Mouse (Mus musculus) liver, embryonic 13.5 days (tissue): ENCODE data around the gene Gzmb. TPM values are rescaled to one million over a fixed set of nuclear protein-coding genes. Genes with fewer than 3 reads are reported as not detected.
"Not testable (repeated sequence)": the region's sequence is repeated elsewhere in the genome, so short reads cannot be mapped to it uniquely, and the experiment has no call there.

Source experiments
- ATAC-seq: fragments of 200-750 bp; cut with Nextera tagmentation; 2 replicates; pipeline ENCODE4 v1.8.0; 2017; ENCODE audit warnings: low read depth, mild to moderate bottlenecking, moderate number of reproducible peaks, moderate library complexity
- DNase-seq: peaks from one replicate; pipeline ENCODE4 v3.0.0; 2022
- H3K27ac ChIP-seq: fragments of 300-500 bp; sonication (generic); 2 replicates; pipeline ENCODE4 v1.5.1; 2015; ENCODE audit warnings: moderate library complexity, mild to moderate bottlenecking, inconsistent platforms
- H3K27me3 ChIP-seq: fragments of 300-500 bp; sonication (generic); 2 replicates; pipeline ENCODE4 v1.6.1; 2015; ENCODE audit warnings: mild to moderate bottlenecking, inconsistent platforms
- H3K36me3 ChIP-seq: fragments of 300-500 bp; sonication (generic); 2 replicates; pipeline ENCODE4 v1.6.1; 2015; ENCODE audit warnings: mild to moderate bottlenecking, inconsistent platforms
- H3K4me1 ChIP-seq: fragments of 300-500 bp; sonication (generic); replicated peaks from 2 replicates; pipeline ENCODE4 v1.6.1; 2015; ENCODE audit warnings: inconsistent platforms
- H3K4me2 ChIP-seq: fragments of 300-500 bp; sonication (generic); 2 replicates; pipeline ENCODE4 v1.6.1; 2015; ENCODE audit warnings: inconsistent platforms, mild to moderate bottlenecking, moderate library complexity
- H3K4me3 ChIP-seq: fragments of 300-500 bp; sonication (generic); replicated peaks from 2 replicates; pipeline ENCODE4 v1.5.1; 2015; ENCODE audit warnings: mild to moderate bottlenecking, inconsistent platforms
- H3K9ac ChIP-seq: fragments of 300-500 bp; sonication (generic); 2 replicates; pipeline ENCODE4 v1.6.1; 2015; ENCODE audit warnings: mild to moderate bottlenecking, inconsistent platforms
- H3K9me3 ChIP-seq: fragments of 300-500 bp; sonication (generic); replicated peaks from 2 replicates; pipeline ENCODE4 v1.6.1; 2016; ENCODE audit warnings: inconsistent platforms
- WGBS: fragments of 180-500 bp; shearing (Covaris S2); methylation state at CpG from one replicate; pipeline ENCODE4 v1.1.7; 2015; ENCODE audit not compliant: insufficient replicate concordance; 5-methylcytosine and 5-hydroxymethylcytosine counted together
- polyA plus RNA-seq: library from polyadenylated mRNA; unstranded; fragments of >200 nt; fragmentation: Nextera tagmentation; extraction: Ambion mirVana; gene quantifications from 2 replicates; pipeline ENCODE4 v1.2.1, GENCODE M21; 2015

The Gzmb gene
- polyA plus RNA-seq, 1 experiment from 2014 or later: 0.07 TPM

DNA sequence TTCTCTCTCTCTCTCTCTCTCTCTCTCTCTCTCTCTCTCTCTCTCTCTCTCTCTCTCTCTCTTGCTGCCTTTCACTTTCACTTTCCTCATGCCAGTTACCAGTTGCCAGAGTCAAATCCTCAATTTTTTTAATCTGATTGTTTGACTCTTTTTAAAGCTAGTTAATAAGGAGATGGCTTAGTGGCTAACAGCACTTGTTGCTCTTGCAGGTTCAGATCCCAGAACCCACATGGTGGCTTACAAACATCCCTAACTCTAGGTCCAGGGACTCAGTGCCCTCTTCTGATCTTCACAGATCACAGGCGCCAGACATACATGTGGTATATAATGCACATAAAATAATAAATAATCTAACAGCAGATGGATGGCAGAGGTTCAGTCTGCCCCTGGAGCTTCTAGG, 21.8 kb upstream of the Gzmb start:
- Histone ChIP-seq H3K4me2 (no peak overlapping the region), H3K4me3 (no peak overlapping the region), H3K9me3 (no peaks in the 10 kb centered on the region), H3K4me1 (no peaks in the 10 kb centered on the region), H3K9ac (no peak overlapping the region), H3K27me3 (no peaks in the 10 kb centered on the region), H3K36me3 (no peaks in the 10 kb centered on the region), H3K27ac (no peak overlapping the region)
- ATAC-seq (no peak), DNase-seq (no peak)
- 40% methylated on average over 1 of the region's 1 CpGs for WGBS

DNA sequence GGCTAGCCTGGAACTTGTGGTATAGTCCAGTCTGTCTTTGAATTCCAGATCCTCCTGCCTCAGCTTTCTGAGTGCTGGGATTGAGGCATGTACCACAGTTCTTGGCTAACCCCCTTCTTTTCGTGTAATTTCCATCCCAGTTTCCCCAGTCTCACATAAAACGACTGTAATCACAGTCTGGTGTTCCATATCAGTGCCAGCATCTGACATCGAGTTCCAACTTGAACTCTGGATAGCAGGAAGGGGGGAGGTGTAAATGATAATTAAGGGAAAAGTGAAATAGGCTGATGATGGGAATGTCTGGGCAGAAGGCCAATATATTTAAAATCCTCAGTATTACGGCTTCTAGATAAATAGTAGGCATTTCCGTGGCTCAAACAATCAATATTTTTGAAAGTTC, 19.0 kb upstream of the Gzmb start:
- 55% methylated on average over 5 of the region's 5 CpGs for WGBS
- ATAC-seq: no peak
- no peak overlapping the region for H3K4me3 ChIP-seq
- no peaks in the 10 kb centered on the region for H3K36me3 ChIP-seq
- no peak overlapping the region for H3K27ac ChIP-seq
- no peaks in the 10 kb centered on the region for H3K9me3 ChIP-seq
- H3K9ac ChIP-seq: no peak overlapping the region
- no peaks in the 10 kb centered on the region for H3K27me3 ChIP-seq
- DNase-seq: no peak
- H3K4me1 ChIP-seq: no peaks in the 10 kb centered on the region
- H3K4me2 ChIP-seq: no peak overlapping the region

DNA sequence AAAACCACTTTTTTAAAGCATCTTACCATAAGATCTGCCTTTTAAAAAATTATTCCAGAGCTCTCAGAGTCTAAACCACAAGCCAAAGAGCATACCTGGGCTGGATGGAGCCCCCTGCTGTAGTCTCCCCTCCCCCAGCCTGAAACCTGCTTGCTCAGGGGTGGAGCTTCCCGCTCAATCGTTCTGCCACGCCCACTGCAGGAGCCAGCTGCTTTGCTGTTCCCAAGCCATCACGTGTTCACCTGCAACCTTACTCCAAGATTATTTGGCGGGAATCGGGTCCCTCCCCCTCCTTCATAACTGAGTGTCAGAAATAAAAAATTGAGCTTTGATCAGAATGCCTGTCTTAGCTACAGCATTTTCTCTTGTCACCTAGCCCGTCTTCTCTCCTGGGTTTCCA, 16.6 kb upstream of the Gzmb start:
- not testable (repeated sequence) for H3K4me3 ChIP-seq
- WGBS: 32% methylated on average over 7 of the region's 7 CpGs

DNA sequence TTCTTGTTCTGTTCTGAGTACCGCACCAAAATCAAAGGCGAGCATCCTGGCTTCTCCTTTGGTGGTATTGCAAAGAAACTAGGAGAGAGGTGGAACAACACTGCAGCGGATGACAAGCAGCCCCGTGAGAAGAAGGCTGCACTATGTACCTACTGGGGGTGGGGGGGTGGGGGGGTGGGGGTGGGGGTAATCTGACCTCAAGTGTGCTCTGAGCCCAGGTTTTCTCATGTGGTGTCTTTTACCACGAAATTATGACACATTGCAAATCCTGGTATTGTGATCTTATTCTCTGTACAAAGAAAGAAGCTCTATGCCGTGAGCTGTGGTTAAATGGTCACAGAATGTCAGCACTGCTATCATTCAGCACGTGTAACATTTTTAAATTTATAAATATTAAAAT, 14.0 kb upstream of the Gzmb start:
- not testable (repeated sequence) for H3K9me3 ChIP-seq, H3K4me2 ChIP-seq, H3K9ac ChIP-seq, H3K4me3 ChIP-seq, DNase-seq, ATAC-seq, H3K27me3 ChIP-seq, H3K36me3 ChIP-seq, H3K27ac ChIP-seq, H3K4me1 ChIP-seq
- 57% methylated on average over 7 of the region's 7 CpGs for WGBS

More for the DNA sequence above, 16.6 kb upstream of the Gzmb start:
- H3K27ac ChIP-seq, H3K9ac ChIP-seq, ATAC-seq, H3K4me2 ChIP-seq, DNase-seq, H3K36me3 ChIP-seq, H3K27me3 ChIP-seq, H3K4me1 ChIP-seq, H3K9me3 ChIP-seq: not testable (repeated sequence)

DNA sequence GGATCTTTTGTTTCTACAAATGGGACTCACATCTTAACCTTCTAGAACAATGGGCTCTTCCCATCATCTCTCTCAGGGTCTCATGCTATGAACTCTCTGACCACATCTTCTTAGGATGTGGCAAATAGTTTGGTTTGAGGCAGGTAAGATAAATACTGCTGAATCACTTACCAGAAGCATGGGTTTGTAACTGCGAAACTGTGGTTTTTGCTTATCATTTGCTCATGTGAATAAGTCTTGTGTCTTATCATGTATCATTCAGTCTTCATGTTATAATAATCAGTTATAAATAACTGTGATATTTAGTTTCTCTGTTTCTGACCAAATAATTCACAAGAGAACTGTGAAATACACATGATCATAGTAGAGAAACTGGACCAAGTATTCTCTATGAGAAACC, 4.0 kb upstream of the Gzmb start:
- Histone ChIP-seq H3K27me3 (no peaks in the 10 kb centered on the region), H3K27ac (no peak overlapping the region), H3K9ac (no peak overlapping the region), H3K4me3 (no peak overlapping the region), H3K9me3 (no peaks in the 10 kb centered on the region), H3K36me3 (no peaks in the 10 kb centered on the region), H3K4me1 (no peaks in the 10 kb centered on the region), H3K4me2 (no peak overlapping the region)
- WGBS: 26% methylated on average over 1 of the region's 1 CpGs
- no peak for DNase-seq
- no peak for ATAC-seq

DNA sequence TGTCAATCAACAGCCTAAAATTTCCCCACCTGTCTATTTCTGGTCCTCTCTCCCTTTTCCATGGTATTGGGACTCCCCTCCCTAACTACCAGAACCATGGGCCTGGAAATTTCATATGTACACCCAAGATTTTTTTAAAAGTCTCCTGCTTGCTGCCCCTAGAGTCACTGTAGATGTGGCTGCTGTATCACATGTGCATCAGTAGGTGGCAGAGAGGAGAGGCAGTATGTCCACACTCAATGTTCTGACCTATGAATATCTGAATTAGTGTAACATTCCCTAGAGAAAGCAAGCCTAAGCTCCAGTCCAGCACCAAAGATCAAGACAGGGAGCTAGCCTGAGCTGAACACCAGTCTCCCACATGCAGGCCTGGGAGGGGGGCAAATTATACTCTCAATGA, 21.7 kb downstream of the Gzmb start:
- no peak overlapping the region for H3K9ac ChIP-seq
- no peak overlapping the region for H3K4me3 ChIP-seq
- H3K4me1 ChIP-seq: no peaks in the 10 kb centered on the region
- no peaks in the 10 kb centered on the region for H3K27me3 ChIP-seq
- ATAC-seq (no peak), DNase-seq (no peak)
- no peak overlapping the region for H3K4me2 ChIP-seq
- no peak overlapping the region for H3K27ac ChIP-seq
- no peaks in the 10 kb centered on the region for H3K36me3 ChIP-seq
- no peaks in the 10 kb centered on the region for H3K9me3 ChIP-seq

DNA sequence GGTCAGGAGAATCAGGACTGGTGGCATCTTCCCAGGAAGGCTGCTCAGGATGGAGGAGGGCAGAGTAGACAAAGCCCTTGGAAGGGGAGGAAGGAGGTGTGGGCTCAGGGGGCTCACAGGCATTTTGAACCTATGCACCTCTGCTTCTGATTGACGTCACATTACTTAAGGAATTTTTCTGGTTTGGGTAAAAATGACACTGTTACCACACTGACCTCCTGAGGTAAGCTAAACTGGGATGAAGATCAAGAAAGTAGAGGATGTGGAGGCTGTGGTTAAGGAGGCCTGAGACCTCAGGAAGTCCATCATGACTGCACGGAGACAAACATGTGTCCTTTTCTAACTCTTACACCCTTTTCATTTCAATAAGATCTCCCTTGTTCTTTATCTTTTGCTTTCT, 27.5 kb downstream of the Gzmb start, which contains the start of gene Gzmc:
Gene Gzmc (minus strand): TSS at position 101 of the 400 bp plus-strand sequence.
- Histone ChIP-seq H3K9me3 (no peaks in the 10 kb centered on the region), H3K36me3 (no peaks in the 10 kb centered on the region), H3K9ac (no peak within 1 kb of the TSS), H3K4me2 (no peak within 1 kb of the TSS), H3K27ac (no peak within 1 kb of the TSS), H3K4me1 (no peaks in the 10 kb centered on the region), H3K27me3 (no peaks in the 10 kb centered on the region), H3K4me3 (no peak within 1 kb of the TSS)
- ATAC-seq (no peak), DNase-seq (no peak)
- 26% methylated on average over 2 of the region's 2 CpGs for WGBS

DNA sequence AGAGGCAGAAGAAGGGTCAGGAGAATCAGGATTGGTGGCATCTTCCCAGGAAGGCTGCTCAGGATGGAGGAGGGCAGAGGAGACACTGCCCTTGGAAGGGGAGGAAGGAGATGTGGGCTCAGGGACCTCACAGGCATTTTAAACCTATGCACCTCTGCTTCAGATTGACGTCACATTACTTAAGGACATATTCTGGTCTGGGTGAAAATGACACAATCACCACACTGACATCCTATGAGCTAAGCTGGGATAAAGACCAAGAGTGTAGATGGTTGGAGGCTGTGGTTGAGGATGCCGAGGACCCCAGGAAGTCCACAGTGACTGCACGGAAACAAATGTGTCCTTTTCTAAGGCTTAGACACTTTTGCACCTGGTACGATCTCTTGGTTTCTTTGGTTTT, 50.7 kb downstream of the Gzmb start, which contains the start of gene Gzmf:
Gene Gzmf (minus strand): TSS at position 101 of the 400 bp plus-strand sequence.
- Histone ChIP-seq H3K27ac (no peak within 1 kb of the TSS), H3K4me2 (no peak within 1 kb of the TSS), H3K9me3 (no peaks in the 10 kb centered on the region), H3K36me3 (no peaks in the 10 kb centered on the region), H3K9ac (no peak within 1 kb of the TSS), H3K4me3 (no peak within 1 kb of the TSS), H3K4me1 (no peaks in the 10 kb centered on the region), H3K27me3 (no peaks in the 10 kb centered on the region)
- WGBS: 70% methylated on average over 4 of the region's 4 CpGs
- no peak for ATAC-seq
- no peak for DNase-seq

Other genes starting within 250 kb of the Gzmb start
- gene Mcpt1, start 244.3 kb downstream of the Gzmb start, polyA plus RNA-seq: not detected in 2 replicates
- not detected in 2 replicates for gene Mcpt9, start 231.8 kb downstream of the Gzmb start, polyA plus RNA-seq
- 0.24 TPM in 2 replicates for gene Mcpt2, start 220.2 kb downstream of the Gzmb start, polyA plus RNA-seq
- gene Mcpt4, start 199.9 kb downstream of the Gzmb start, polyA plus RNA-seq: not detected in 2 replicates
- gene Mcpt8, start 177.0 kb downstream of the Gzmb start, polyA plus RNA-seq: 2.3 and 3.3 TPM in 2 replicates
- gene Ctsg, start 159.7 kb downstream of the Gzmb start, polyA plus RNA-seq: 20.1 and 21.8 TPM in 2 replicates
- gene Gzme, start 141.6 kb downstream of the Gzmb start, polyA plus RNA-seq: not detected in 2 replicates
- gene Gzmd, start 129.7 kb downstream of the Gzmb start, polyA plus RNA-seq: not detected in 2 replicates
- gene Gzmg, start 102.7 kb downstream of the Gzmb start, polyA plus RNA-seq: not detected in 2 replicates
- gene Gzmn, start 87.7 kb downstream of the Gzmb start, polyA plus RNA-seq: not detected in 2 replicates
- not detected in 2 replicates for gene Gzmf, start 50.8 kb downstream of the Gzmb start, polyA plus RNA-seq
- gene Gzmc, start 27.6 kb downstream of the Gzmb start, polyA plus RNA-seq: not detected in 2 replicates
- gene Atp12a, start 102.8 kb upstream of the Gzmb start, polyA plus RNA-seq: not detected in 2 replicates
- gene Rnf17, start 140.3 kb upstream of the Gzmb start, polyA plus RNA-seq: 2.4 and 3.2 TPM in 2 replicates